ENCODE assay signal across 23 mouse cellular contexts in genomic region chr2:140664381-140664780, GRCm38 (mm10). TPM values are rescaled to one million over a fixed set of nuclear protein-coding genes. Genes with fewer than 3 reads are reported as not detected.
DNase-seq lines count a peak whose midpoint lies in the region; ATAC-seq lines count a peak whose summit lies in the region.
"Had no signal": no experiment of that assay in that cellular context is flagged by ENCODE, and none has a peak within 500 bp of the region (broad histone marks: within the 10 kb centered on the region; RNA-seq: fewer than 3 reads in every experiment).

No protein-coding gene starts in this region.

- ATAC-seq in cerebellum, adult (ENCODE audit: insufficient number of reproducible peaks, low FRiP score, low TSS enrichment), result peak; percentile 46
- ATAC-seq in forebrain, embryonic 16.5 days, result no peak
- no peak for ATAC-seq in forebrain, embryonic 15.5 days (replicated peaks)
- ATAC-seq: forebrain, postnatal 0 days; intestine, postnatal 0 days; Patski had no signal

- H3K4me3 ChIP-seq in forebrain, embryonic 16.5 days (replicated peaks; ENCODE audit: low read length), result no peak overlapping the region
- no peak overlapping the region for H3K4me3 ChIP-seq in forebrain, embryonic 15.5 days
- H3K4me3 ChIP-seq: erythroblast, embryonic 14.5 days; forebrain, embryonic 12.5 days; gastrocnemius, adult 2 months; hindbrain, embryonic 12.5 days; hindbrain, embryonic 15.5 days had no signal

- H3K4me2 ChIP-seq in forebrain, embryonic 16.5 days (ENCODE audit: low read length), result peak overlapping the region; percentile 9; the same call in 1 of the 2 replicates
- H3K4me2 ChIP-seq in forebrain, embryonic 15.5 days (replicated peaks), result no peak overlapping the region
- H3K4me2 ChIP-seq: forebrain, embryonic 12.5 days; heart, embryonic 11.5 days; hindbrain, embryonic 12.5 days; hindbrain, embryonic 15.5 days had no signal

- no peak overlapping the region for H3K27ac ChIP-seq in forebrain, embryonic 16.5 days (ENCODE audit: low read length)
- H3K27ac ChIP-seq in forebrain, embryonic 15.5 days (replicated peaks), result no peak overlapping the region
- H3K27ac ChIP-seq: forebrain, embryonic 12.5 days; gastrocnemius, adult 2 months; hindbrain, embryonic 12.5 days; hindbrain, embryonic 15.5 days had no signal

- no peak overlapping the region for H3K9ac ChIP-seq in forebrain, embryonic 16.5 days (replicated peaks; ENCODE audit: low read depth, low read length)
- no peak overlapping the region for H3K9ac ChIP-seq in forebrain, embryonic 15.5 days (replicated peaks)
- H3K9ac ChIP-seq: forebrain, embryonic 12.5 days; forebrain, postnatal 0 days; hindbrain, embryonic 12.5 days; hindbrain, embryonic 15.5 days had no signal

- no peaks in the 10 kb centered on the region for H3K9me3 ChIP-seq in forebrain, embryonic 16.5 days (ENCODE audit: control insufficient read depth, low read length)
- no peaks in the 10 kb centered on the region for H3K9me3 ChIP-seq in forebrain, embryonic 15.5 days
- H3K9me3 ChIP-seq: forebrain, embryonic 12.5 days; hindbrain, embryonic 12.5 days; hindbrain, embryonic 15.5 days had no signal

- DNase-seq in cerebellum, postnatal 10 days, result no peak
- DNase-seq in cerebellum, adult 9-10 months, result peak; percentile 70
- no peak for DNase-seq in cerebellum, postnatal 4 days (ENCODE audit: low spot score in 2 of 2)
- DNase-seq in brain, adult 2 months (ENCODE audit: low read depth, low spot score), result peak; percentile 82
- no peak for DNase-seq in spleen, adult 12 weeks (ENCODE audit: low spot score)
- DNase-seq: adrenal gland, adult 8-10 months; adrenal gland, postnatal 25 days; embryo, embryonic 11 days; forebrain, postnatal 0 days; gastrocnemius, adult 2 months; gastrocnemius, postnatal 14 days; heart, adult 11 months; kidney, adult 2 months had no signal

- H3K4me1 ChIP-seq in forebrain, embryonic 16.5 days (replicated peaks; ENCODE audit: control insufficient read depth, insufficient read depth, low read length), result peaks cover 36% of the 10 kb centered on the region
- peaks cover 51% of the 10 kb centered on the region for H3K4me1 ChIP-seq in forebrain, embryonic 15.5 days

- no peaks in the 10 kb centered on the region for H3K27me3 ChIP-seq in forebrain, embryonic 16.5 days (replicated peaks; ENCODE audit: control insufficient read depth, insufficient read depth, low read length)
- no peaks in the 10 kb centered on the region for H3K27me3 ChIP-seq in forebrain, embryonic 15.5 days
- H3K27me3 ChIP-seq: forebrain, embryonic 12.5 days; hindbrain, embryonic 12.5 days; hindbrain, embryonic 15.5 days; Patski had no signal

- WGBS in forebrain, embryonic 16.5 days, result 76% methylated on average over 4 of the region's 4 CpGs
- 84% methylated on average over 4 of the region's 4 CpGs for WGBS in forebrain, embryonic 15.5 days

- peaks cover 20% of the 10 kb centered on the region for H3K36me3 ChIP-seq in forebrain, embryonic 16.5 days (ENCODE audit: control insufficient read depth, insufficient read depth)
- H3K36me3 ChIP-seq in forebrain, embryonic 15.5 days, result peaks cover 26% of the 10 kb centered on the region

RNA-seq across cellular contexts. Expression of gene Flrt3, which starts 6.9 kb away (rescaled TPM):
- 57.1 and 63.6 TPM in 2 replicates for polyA plus RNA-seq in forebrain, embryonic 16.5 days (2015; fragmentation: Nextera tagmentation; extraction: Ambion mirVana)
- polyA plus RNA-seq in forebrain, embryonic 15.5 days (2015; fragmentation: Nextera tagmentation; extraction: Ambion mirVana), result 52.8 and 56.6 TPM in 2 replicates

Comparison
In these comparisons a context has a peak if more than half of its experiments do, and no peak if none do; other contexts are left out.
1. DNase-seq: peak in cerebellum, adult 9-10 months (single experiment) and brain, adult 2 months (single experiment); none in cerebellum, postnatal 10 days (0 of 2), cerebellum, postnatal 4 days (0 of 2) and spleen, adult 12 weeks (single experiment).